Mouse (Mus musculus): ENCODE measurements around the gene Tmem59l. TPM values are rescaled to one million over a fixed set of nuclear protein-coding genes. Genes with fewer than 3 reads are reported as not detected.

Gene Tmem59l
- polyA plus RNA-seq, 1 experiment: 62.6 TPM

- H3K4me3 ChIP-seq (ENCODE audit: control insufficient read depth, low read depth, low read length): no peak overlapping the region
Observed at GRCm38 (mm10) chr8:70443326-70443725, 43.8 kb downstream of the Tmem59l start.

GRCm38 (mm10) chr8:70441565-70441964 is 45.6 kb downstream of the Tmem59l start:
- no peaks in the 10 kb centered on the region for H3K27me3 ChIP-seq (ENCODE audit: control insufficient read depth, insufficient read depth, low read length)
- peaks cover 9% of the 10 kb centered on the region for H3K4me1 ChIP-seq (ENCODE audit: control insufficient read depth, insufficient read depth, low read length)
- H3K36me3 ChIP-seq (ENCODE audit: control insufficient read depth, insufficient read depth, low read length): no peaks in the 10 kb centered on the region
- H3K4me3 ChIP-seq (ENCODE audit: control insufficient read depth, low read depth, low read length): no peak overlapping the region
- TF ChIP-seq POLR2A (IDR thresholded peaks at IDR 0.05; ENCODE audit: control insufficient read depth, low read depth, low read length): no peak
- TF ChIP-seq CTCF (IDR thresholded peaks at IDR 0.05; ENCODE audit: control insufficient read depth, insufficient read depth, insufficient replicate concordance, low read depth, low read length): no peak
- no peak overlapping the region for H3K27ac ChIP-seq (ENCODE audit: control insufficient read depth, insufficient read depth, low read depth, low read length)

More at GRCm38 (mm10) chr8:70443326-70443725, 43.8 kb downstream of the Tmem59l start:
- H3K4me1 ChIP-seq (ENCODE audit: control insufficient read depth, insufficient read depth, low read length): peaks cover 17% of the 10 kb centered on the region
- no peak for TF ChIP-seq POLR2A (IDR thresholded peaks at IDR 0.05; ENCODE audit: control insufficient read depth, low read depth, low read length)
- no peak for TF ChIP-seq CTCF (IDR thresholded peaks at IDR 0.05; ENCODE audit: control insufficient read depth, insufficient read depth, insufficient replicate concordance, low read depth, low read length)
- no peaks in the 10 kb centered on the region for H3K36me3 ChIP-seq (ENCODE audit: control insufficient read depth, insufficient read depth, low read length)
- no peak overlapping the region for H3K27ac ChIP-seq (ENCODE audit: control insufficient read depth, insufficient read depth, low read depth, low read length)
- H3K27me3 ChIP-seq (ENCODE audit: control insufficient read depth, insufficient read depth, low read length): no peaks in the 10 kb centered on the region

GRCm38 (mm10) chr8:70440246-70440645 is 46.9 kb downstream of the Tmem59l start:
- no peak for TF ChIP-seq CTCF (IDR thresholded peaks at IDR 0.05; ENCODE audit: control insufficient read depth, insufficient read depth, insufficient replicate concordance, low read depth, low read length)
- TF ChIP-seq POLR2A (IDR thresholded peaks at IDR 0.05; ENCODE audit: control insufficient read depth, low read depth, low read length): no peak
- no peaks in the 10 kb centered on the region for H3K27me3 ChIP-seq (ENCODE audit: control insufficient read depth, insufficient read depth, low read length)
- H3K27ac ChIP-seq (ENCODE audit: control insufficient read depth, insufficient read depth, low read depth, low read length): no peak overlapping the region
- H3K4me3 ChIP-seq (ENCODE audit: control insufficient read depth, low read depth, low read length): no peak overlapping the region
- peaks cover 9% of the 10 kb centered on the region for H3K4me1 ChIP-seq (ENCODE audit: control insufficient read depth, insufficient read depth, low read length)
- H3K36me3 ChIP-seq (ENCODE audit: control insufficient read depth, insufficient read depth, low read length): no peaks in the 10 kb centered on the region

- Histone ChIP-seq H3K36me3 (ENCODE audit: control insufficient read depth, insufficient read depth, low read length) (no peaks in the 10 kb centered on the region), H3K4me3 (ENCODE audit: control insufficient read depth, low read depth, low read length) (peak overlapping the region; percentile 70), H3K27me3 (ENCODE audit: control insufficient read depth, insufficient read depth, low read length) (no peaks in the 10 kb centered on the region), H3K27ac (ENCODE audit: control insufficient read depth, insufficient read depth, low read depth, low read length) (peak overlapping the region; percentile 39), H3K4me1 (ENCODE audit: control insufficient read depth, insufficient read depth, low read length) (peaks cover 9% of the 10 kb centered on the region)
- TF ChIP-seq CTCF (IDR thresholded peaks at IDR 0.05; ENCODE audit: control insufficient read depth, insufficient read depth, insufficient replicate concordance, low read depth, low read length): no peak
- TF ChIP-seq POLR2A (IDR thresholded peaks at IDR 0.05; ENCODE audit: control insufficient read depth, low read depth, low read length): no peak; the same call in 1 of the 2 replicates
Observed at GRCm38 (mm10) chr8:70439848-70440179, 47.3 kb downstream of the Tmem59l start.

- Histone ChIP-seq H3K4me3 (ENCODE audit: control insufficient read depth, low read depth, low read length) (peak within 1 kb of the TSS; percentile 70), H3K27ac (ENCODE audit: control insufficient read depth, insufficient read depth, low read depth, low read length) (peak within 1 kb of the TSS; percentile 39), H3K4me1 (ENCODE audit: control insufficient read depth, insufficient read depth, low read length) (peaks cover 9% of the 10 kb centered on the region), H3K36me3 (ENCODE audit: control insufficient read depth, insufficient read depth, low read length) (no peaks in the 10 kb centered on the region), H3K27me3 (ENCODE audit: control insufficient read depth, insufficient read depth, low read length) (no peaks in the 10 kb centered on the region)
- TF ChIP-seq POLR2A (IDR thresholded peaks at IDR 0.05; ENCODE audit: control insufficient read depth, low read depth, low read length) (0 out of 2 replicates have a peak, but pooled peaks have one; percentile 40), CTCF (IDR thresholded peaks at IDR 0.05; ENCODE audit: control insufficient read depth, insufficient read depth, insufficient replicate concordance, low read depth, low read length) (no peak)
Observed at GRCm38 (mm10) chr8:70439055-70439847, 47.9 kb downstream of the Tmem59l start, which contains the start of gene Crtc1. Gene Crtc1 (minus strand): TSS chr8:70439579.

GRCm38 (mm10) chr8:70438423-70438822 is 48.7 kb downstream of the Tmem59l start:
- Histone ChIP-seq H3K27ac (ENCODE audit: control insufficient read depth, insufficient read depth, low read depth, low read length) (no peak overlapping the region), H3K36me3 (ENCODE audit: control insufficient read depth, insufficient read depth, low read length) (no peaks in the 10 kb centered on the region), H3K27me3 (ENCODE audit: control insufficient read depth, insufficient read depth, low read length) (no peaks in the 10 kb centered on the region), H3K4me1 (ENCODE audit: control insufficient read depth, insufficient read depth, low read length) (peaks cover 9% of the 10 kb centered on the region), H3K4me3 (ENCODE audit: control insufficient read depth, low read depth, low read length) (no peak overlapping the region)
- TF ChIP-seq POLR2A (IDR thresholded peaks at IDR 0.05; ENCODE audit: control insufficient read depth, low read depth, low read length) (no peak), CTCF (IDR thresholded peaks at IDR 0.05; ENCODE audit: control insufficient read depth, insufficient read depth, insufficient replicate concordance, low read depth, low read length) (no peak)

GRCm38 (mm10) chr8:70435156-70435555 is 52.0 kb downstream of the Tmem59l start:
- no peaks in the 10 kb centered on the region for H3K36me3 ChIP-seq (ENCODE audit: control insufficient read depth, insufficient read depth, low read length)
- no peaks in the 10 kb centered on the region for H3K27me3 ChIP-seq (ENCODE audit: control insufficient read depth, insufficient read depth, low read length)
- peaks cover 14% of the 10 kb centered on the region for H3K4me1 ChIP-seq (ENCODE audit: control insufficient read depth, insufficient read depth, low read length)
- H3K4me3 ChIP-seq (ENCODE audit: control insufficient read depth, low read depth, low read length): no peak overlapping the region
- TF ChIP-seq CTCF (IDR thresholded peaks at IDR 0.05; ENCODE audit: control insufficient read depth, insufficient read depth, insufficient replicate concordance, low read depth, low read length): no peak
- TF ChIP-seq POLR2A (IDR thresholded peaks at IDR 0.05; ENCODE audit: control insufficient read depth, low read depth, low read length): no peak
- H3K27ac ChIP-seq (ENCODE audit: control insufficient read depth, insufficient read depth, low read depth, low read length): no peak overlapping the region

Other genes starting within 250 kb of the Tmem59l start
- 7.3 and 9.8 TPM in 2 replicates for gene Homer3, start 204.5 kb downstream of the Tmem59l start, polyA plus RNA-seq (2012; rRNA removed)
- 95.5 and 101 TPM in 2 replicates for gene Ddx49, start 184.9 kb downstream of the Tmem59l start, polyA plus RNA-seq (2012; rRNA removed)
- 102 and 115 TPM in 2 replicates for gene Cope, start 184.8 kb downstream of the Tmem59l start, polyA plus RNA-seq (2012; rRNA removed)
- gene Cers1, start 171.6 kb downstream of the Tmem59l start, polyA plus RNA-seq (2012; rRNA removed): 0.43 and 0.48 TPM in 2 replicates
- 0.20 and 0.24 TPM in 2 replicates for gene Gdf1, start 157.5 kb downstream of the Tmem59l start, polyA plus RNA-seq (2012; rRNA removed)
- 33.3 and 35.4 TPM in 2 replicates for gene Upf1, start 134.1 kb downstream of the Tmem59l start, polyA plus RNA-seq (2012; rRNA removed)
- 409 and 456 TPM in 2 replicates for gene Comp, start 113.8 kb downstream of the Tmem59l start, polyA plus RNA-seq (2012; rRNA removed)
- gene Crtc1, start 47.8 kb downstream of the Tmem59l start, polyA plus RNA-seq (2012; rRNA removed): 11.3 and 12.3 TPM in 2 replicates
- gene Klhl26, start 10.4 kb downstream of the Tmem59l start, polyA plus RNA-seq (2012; rRNA removed): 3.6 and 4.8 TPM in 2 replicates
- 126 and 137 TPM in 2 replicates for gene Crlf1, start 5.8 kb upstream of the Tmem59l start, polyA plus RNA-seq (2012; rRNA removed)
- gene Rex1bd, start 19.4 kb upstream of the Tmem59l start, polyA plus RNA-seq (2012; rRNA removed): 23.9 and 26.9 TPM in 2 replicates
- 768 and 853 TPM in 2 replicates for gene Uba52, start 23.4 kb upstream of the Tmem59l start, polyA plus RNA-seq (2012; rRNA removed)
- 179 and 198 TPM in 2 replicates for gene Fkbp8, start 40.4 kb upstream of the Tmem59l start, polyA plus RNA-seq (2012; rRNA removed)
- 77.9 and 84.7 TPM in 2 replicates for gene Kxd1, start 40.6 kb upstream of the Tmem59l start, polyA plus RNA-seq (2012; rRNA removed)
- gene Ell, start 52.1 kb upstream of the Tmem59l start, polyA plus RNA-seq (2012; rRNA removed): 42.5 and 43.8 TPM in 2 replicates
- gene Isyna1, start 107.0 kb upstream of the Tmem59l start, polyA plus RNA-seq (2012; rRNA removed): 561 and 588 TPM in 2 replicates
- gene Ssbp4, start 121.5 kb upstream of the Tmem59l start, polyA plus RNA-seq (2012; rRNA removed): 35.6 and 38.9 TPM in 2 replicates
- 1.4 TPM in 2 replicates for gene Lrrc25, start 128.8 kb upstream of the Tmem59l start, polyA plus RNA-seq (2012; rRNA removed)
- gene Gdf15, start 145.1 kb upstream of the Tmem59l start, polyA plus RNA-seq (2012; rRNA removed): 1.3 and 1.4 TPM in 2 replicates
- gene Pgpep1, start 173.0 kb upstream of the Tmem59l start, polyA plus RNA-seq (2012; rRNA removed): 3.7 and 4.9 TPM in 2 replicates
- 148 and 168 TPM in 2 replicates for gene Lsm4, start 185.9 kb upstream of the Tmem59l start, polyA plus RNA-seq (2012; rRNA removed)
- 79.2 and 105 TPM in 2 replicates for gene Jund, start 211.6 kb upstream of the Tmem59l start, polyA plus RNA-seq (2012; rRNA removed)
- 286 and 302 TPM in 2 replicates for gene Iqcn, start 216.1 kb upstream of the Tmem59l start, polyA plus RNA-seq (2012; rRNA removed)
- 0.86 and 0.91 TPM in 2 replicates for gene Gm3336, start 231.2 kb upstream of the Tmem59l start, polyA plus RNA-seq (2012; rRNA removed)
- 1.1 TPM in 2 replicates for gene Pde4c, start 236.4 kb upstream of the Tmem59l start, polyA plus RNA-seq (2012; rRNA removed)

Measured in testis, adult 2 months (tissue).